Mouse (Mus musculus) kidney, adult 2 months (tissue): ENCODE measurements around the gene Exoc6b.

ENCODE experiments used
- CTCF ChIP-seq: fragments of 200-500 bp; conservative IDR thresholded peaks from 2 replicates; pipeline ENCODE4 v1.5.1; 2011; ENCODE audit warnings: low read depth, mild to moderate bottlenecking, control low read depth, low read length, moderate library complexity, mixed read lengths; ENCODE audit not compliant: insufficient read depth, insufficient read length
- POLR2A ChIP-seq: fragments of 200-500 bp; IDR thresholded peaks from one replicate; pipeline ENCODE4 v1.6.1; 2011; ENCODE audit warnings: low read depth, low read length, control low read depth

GRCm38 (mm10) chr6:84755266-84755665 lies 314.0 kb downstream of the Exoc6b start:
- TF ChIP-seq CTCF (no peak), POLR2A (no peak)
